In the genomic region with DNA sequence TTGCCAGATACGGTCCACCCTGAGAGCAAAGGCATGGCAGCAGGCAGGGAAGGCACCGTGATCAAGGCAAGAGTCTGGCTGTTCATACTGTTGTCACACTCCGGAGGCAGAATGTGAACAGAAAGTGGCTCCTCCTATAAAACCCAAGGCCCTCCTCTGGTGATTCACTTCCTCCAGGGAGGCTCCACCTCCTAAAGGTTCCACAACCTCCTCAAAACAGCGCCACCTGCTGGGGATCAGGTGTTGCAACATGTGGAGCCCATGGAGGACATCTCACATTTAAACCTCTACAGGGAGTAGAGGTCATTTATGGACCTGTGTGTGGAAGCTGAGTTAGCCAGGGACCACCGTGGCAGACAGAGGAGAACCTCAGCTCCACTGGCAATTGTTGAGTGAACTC, we compare ENCODE assay signal across 11 mouse cellular contexts. TPM values are rescaled to one million over a fixed set of nuclear protein-coding genes. Genes with fewer than 3 reads are reported as not detected.
A peak's percentile ranks its signal among the peaks of the same experiment; 100 is the strongest.
DNase-seq lines count a peak whose midpoint lies in the region; ATAC-seq and TF ChIP-seq lines count a peak whose summit lies in the region.
"Had no signal": no experiment of that assay in that cellular context is flagged by ENCODE, and none has a peak within 500 bp of the region (broad histone marks: within the 10 kb centered on the region; RNA-seq: fewer than 3 reads in every experiment).

No protein-coding gene starts in this region.

- DNase-seq in kidney, postnatal 0 days (ENCODE audit: low spot score): no peak
- DNase-seq in kidney, postnatal 14 days: no peak
- DNase-seq in testis, postnatal 14 days (ENCODE audit: low spot score): no peak
- DNase-seq in ZHBTc4 (ENCODE audit: low read depth, low spot score): peak; percentile 82
- no peak for DNase-seq in cerebellum, adult 8-10 months
- no peak for DNase-seq in adrenal gland, postnatal 36 days
- DNase-seq: heart, postnatal 14 days; lung, postnatal 10 days; thymus, adult 18-20 months had no signal

- H3K4me3 ChIP-seq in kidney, postnatal 0 days (replicated peaks; ENCODE audit: low read depth, low read length): no peak overlapping the region
- H3K4me3 ChIP-seq in testis, adult 2 months (ENCODE audit: control insufficient read depth, low read depth, low read length): no peak overlapping the region
- H3K4me3 ChIP-seq: limb, embryonic 13.5 days had no signal

- H3K27me3 ChIP-seq in kidney, postnatal 0 days (ENCODE audit: insufficient read depth, low read length): no peaks in the 10 kb centered on the region
- no peaks in the 10 kb centered on the region for H3K27me3 ChIP-seq in testis, adult 2 months (ENCODE audit: control insufficient read depth, insufficient read depth, low read length)
- H3K27me3 ChIP-seq: limb, embryonic 13.5 days had no signal

- H3K4me1 ChIP-seq in kidney, postnatal 0 days (replicated peaks; ENCODE audit: insufficient read depth, low read length): no peaks in the 10 kb centered on the region
- H3K4me1 ChIP-seq in testis, adult 2 months (ENCODE audit: control insufficient read depth, insufficient read depth, low read length): no peaks in the 10 kb centered on the region
- H3K4me1 ChIP-seq: limb, embryonic 13.5 days had no signal

- no peak overlapping the region for H3K27ac ChIP-seq in kidney, postnatal 0 days
- H3K27ac ChIP-seq in testis, adult 2 months (ENCODE audit: control insufficient read depth, insufficient read depth, low read depth, low read length): no peak overlapping the region
- H3K27ac ChIP-seq: limb, embryonic 13.5 days had no signal

- peak; percentile 29; the same call in 1 of the 2 replicates for TF ChIP-seq CTCF in kidney, postnatal 0 days (IDR thresholded peaks at IDR 0.05; ENCODE audit: low read depth)
- peak; percentile 64; the same call in 1 of the 2 replicates for TF ChIP-seq CTCF in testis, adult 2 months (IDR thresholded peaks at IDR 0.05; ENCODE audit: control insufficient read depth, insufficient read depth, insufficient replicate concordance, low read depth, low read length)

- no peak for ATAC-seq in kidney, postnatal 0 days (replicated peaks; ENCODE audit: low FRiP score, low read depth)

- no peak overlapping the region for H3K9ac ChIP-seq in kidney, postnatal 0 days (ENCODE audit: low read depth, low read length)
- H3K9ac ChIP-seq: limb, embryonic 13.5 days had no signal

- H3K9me3 ChIP-seq in kidney, postnatal 0 days (replicated peaks; ENCODE audit: low read length): no peaks in the 10 kb centered on the region

- no peaks in the 10 kb centered on the region for H3K36me3 ChIP-seq in kidney, postnatal 0 days (ENCODE audit: insufficient read depth, low read length)
- no peaks in the 10 kb centered on the region for H3K36me3 ChIP-seq in testis, adult 2 months (ENCODE audit: control insufficient read depth, insufficient read depth, low read length)

- no peak for TF ChIP-seq POLR2A in testis, adult 2 months (IDR thresholded peaks at IDR 0.05; ENCODE audit: control insufficient read depth, low read depth, low read length)

- no peak overlapping the region for H3K4me2 ChIP-seq in kidney, postnatal 0 days (ENCODE audit: low read length)
- H3K4me2 ChIP-seq: limb, embryonic 13.5 days had no signal

- WGBS in kidney, postnatal 0 days: 85% methylated on average over 5 of the region's 5 CpGs

RNA-seq across cellular contexts. Expression of gene Slc29a4, which starts 20.1 kb away (rescaled TPM):
- polyA plus RNA-seq in kidney, postnatal 0 days (2015; fragmentation: Nextera tagmentation; extraction: Ambion mirVana): 2.5 and 3.1 TPM in 2 replicates
- 0.53 and 0.67 TPM in 2 replicates for polyA plus RNA-seq in testis, adult 2 months (2012; rRNA removed)
- total RNA-seq in adrenal gland, postnatal 36 days (2021): 10 to 100 TPM; 14.4 to 22.8 TPM
